Mouse (Mus musculus) cortical plate, adult 2 months (tissue): ENCODE results near the gene Tmed1.

Experiments
- CTCF ChIP-seq: fragments of 200-500 bp; IDR thresholded peaks from 2 replicates; pipeline ENCODE4 v1.5.1; 2011; ENCODE audit warnings: mild to moderate bottlenecking, control low read depth, low read length; ENCODE audit not compliant: insufficient read depth; ENCODE audit errors: extremely low read depth
- POLR2A ChIP-seq: fragments of 200-500 bp; IDR thresholded peaks from 2 replicates; pipeline ENCODE4 v1.6.1; 2011; ENCODE audit warnings: mild to moderate bottlenecking, low read length, control low read depth; ENCODE audit not compliant: insufficient read depth; ENCODE audit errors: extremely low read depth

GRCm38 (mm10) chr9:21505767-21506166 lies 4.3 kb downstream of the Tmed1 start:
- TF ChIP-seq POLR2A (no peak), CTCF (no peak)
